Mouse (Mus musculus): ENCODE measurements around the gene Gpsm3.

- TF ChIP-seq CTCF (IDR thresholded peaks at IDR 0.05; ENCODE audit: low read depth, low read length): no peak
- no peak for TF ChIP-seq EP300 (IDR thresholded peaks at IDR 0.05; ENCODE audit: insufficient read depth, low read depth, low read length)
Observed at GRCm38 (mm10) chr17:34627093-34627942, 37.7 kb downstream of the Gpsm3 start.

Measured in ES-Bruce4 (cell line).